Mouse (Mus musculus): ENCODE measurements around the gene Sertad1. TPM values are rescaled to one million over a fixed set of nuclear protein-coding genes. Genes with fewer than 3 reads are reported as not detected.

Sertad1 gene
- polyA plus RNA-seq, 1 experiment, result 21.9 TPM

DNA sequence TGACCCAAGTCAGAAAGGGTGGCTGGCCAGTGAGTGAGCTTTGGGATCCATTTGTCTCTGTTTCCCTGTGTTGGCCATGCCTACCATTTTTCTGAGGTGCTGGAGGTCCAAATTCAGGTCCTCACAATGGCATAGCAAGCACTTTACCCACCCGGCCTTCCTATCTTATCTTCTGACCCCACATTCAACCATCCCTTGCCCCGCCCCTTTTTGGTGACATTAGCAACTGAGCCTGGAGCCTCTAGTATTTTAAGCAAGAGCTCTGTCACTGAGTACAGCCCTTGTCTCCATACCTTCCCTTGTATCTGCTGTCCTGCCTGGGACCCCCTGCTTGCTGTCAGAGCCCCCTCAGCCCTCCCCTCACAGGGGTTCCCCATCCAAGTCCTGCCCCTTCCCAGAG lies 48.7 kb downstream of the Sertad1 start:
- Histone ChIP-seq H3K27ac (ENCODE audit: insufficient read depth, low read length) (no peak overlapping the region), H3K36me3 (ENCODE audit: control insufficient read depth, insufficient read depth, low read length) (peaks cover 23% of the 10 kb centered on the region), H3K4me1 (ENCODE audit: control insufficient read depth, insufficient read depth, insufficient read length) (0 out of 2 replicates have a peak, but pooled peaks cover 2% of the 10 kb centered on the region), H3K4me3 (ENCODE audit: extremely low read depth, insufficient read depth, insufficient read length) (no peak overlapping the region), H3K27me3 (ENCODE audit: control insufficient read depth, insufficient read depth, low read length) (no peaks in the 10 kb centered on the region)
- DNase-seq (ENCODE audit: low read depth in 1 of 2, low spot score in 2 of 2), result no peak
- TF ChIP-seq POLR2A (IDR thresholded peaks at IDR 0.05; ENCODE audit: low read depth, low read length) (no peak), CTCF (IDR thresholded peaks at IDR 0.05; ENCODE audit: extremely low read depth, insufficient read depth, insufficient read length, insufficient replicate concordance) (no peak)
- WGBS, result 85% methylated on average over 2 of the region's 2 CpGs

DNA sequence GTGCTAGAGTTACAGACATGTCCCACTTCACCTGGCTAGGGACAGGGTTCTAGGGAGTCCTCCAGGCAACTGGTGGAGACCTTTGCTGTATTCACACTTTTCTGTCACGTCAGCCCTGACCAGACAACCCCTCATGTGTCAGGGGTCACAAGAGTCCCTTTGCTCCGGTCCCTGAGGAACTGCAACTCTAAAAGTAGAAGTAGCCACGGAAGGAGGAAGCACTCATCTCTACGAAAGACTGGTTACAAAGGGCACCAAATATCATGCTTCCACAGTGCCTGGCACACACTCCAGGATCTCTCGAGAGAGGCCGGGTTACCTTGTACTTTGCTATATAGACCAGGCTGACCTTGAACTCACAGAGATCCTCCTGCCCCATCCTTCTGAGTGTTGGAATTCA lies 49.9 kb downstream of the Sertad1 start:
- TF ChIP-seq CTCF (IDR thresholded peaks at IDR 0.05; ENCODE audit: extremely low read depth, insufficient read depth, insufficient read length, insufficient replicate concordance), result no peak
- TF ChIP-seq POLR2A (IDR thresholded peaks at IDR 0.05; ENCODE audit: low read depth, low read length), result no peak
- Histone ChIP-seq H3K36me3 (ENCODE audit: control insufficient read depth, insufficient read depth, low read length) (peaks cover 23% of the 10 kb centered on the region), H3K27ac (ENCODE audit: insufficient read depth, low read length) (no peak overlapping the region; the same call in 1 of the 2 replicates), H3K4me3 (ENCODE audit: extremely low read depth, insufficient read depth, insufficient read length) (no peak overlapping the region), H3K4me1 (ENCODE audit: control insufficient read depth, insufficient read depth, insufficient read length) (peaks cover 6% of the 10 kb centered on the region; the same call in 1 of the 2 replicates), H3K27me3 (ENCODE audit: control insufficient read depth, insufficient read depth, low read length) (no peaks in the 10 kb centered on the region)
- WGBS, result 45% methylated on average over 6 of the region's 6 CpGs
- no peak for DNase-seq (ENCODE audit: low read depth in 1 of 2, low spot score in 2 of 2)

DNA sequence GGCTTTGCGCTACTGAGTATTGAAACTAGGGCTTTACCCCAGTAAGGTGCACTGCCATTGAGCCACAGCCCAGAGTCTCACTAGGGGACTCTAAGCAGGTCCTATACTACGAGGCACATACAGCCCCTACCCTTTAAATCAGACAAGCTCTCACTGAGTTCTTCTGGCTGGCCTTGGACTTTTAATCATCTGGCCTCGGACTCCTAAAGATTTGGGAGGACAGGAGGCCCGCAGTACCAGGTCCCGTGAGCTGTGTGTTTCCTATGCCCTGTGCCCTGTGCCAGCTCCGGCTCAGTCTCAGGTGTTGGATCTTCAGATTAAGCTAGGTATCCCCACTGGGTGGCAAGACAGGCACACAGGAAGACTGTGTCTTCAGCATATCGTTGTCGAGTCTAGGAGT lies 51.3 kb downstream of the Sertad1 start:
- WGBS, result 90% methylated on average over 8 of the region's 8 CpGs
- no peak overlapping the region for H3K4me3 ChIP-seq (ENCODE audit: extremely low read depth, insufficient read depth, insufficient read length)
- no peak for DNase-seq (ENCODE audit: low read depth in 1 of 2, low spot score in 2 of 2)
- no peaks in the 10 kb centered on the region for H3K27me3 ChIP-seq (ENCODE audit: control insufficient read depth, insufficient read depth, low read length)
- H3K27ac ChIP-seq (ENCODE audit: insufficient read depth, low read length), result no peak overlapping the region; the same call in 1 of the 2 replicates
- peaks cover 14% of the 10 kb centered on the region for H3K36me3 ChIP-seq (ENCODE audit: control insufficient read depth, insufficient read depth, low read length)
- TF ChIP-seq CTCF (IDR thresholded peaks at IDR 0.05; ENCODE audit: extremely low read depth, insufficient read depth, insufficient read length, insufficient replicate concordance) (no peak), POLR2A (IDR thresholded peaks at IDR 0.05; ENCODE audit: low read depth, low read length) (no peak)
- H3K4me1 ChIP-seq (ENCODE audit: control insufficient read depth, insufficient read depth, insufficient read length), result peaks cover 13% of the 10 kb centered on the region; the same call in 1 of the 2 replicates

DNA sequence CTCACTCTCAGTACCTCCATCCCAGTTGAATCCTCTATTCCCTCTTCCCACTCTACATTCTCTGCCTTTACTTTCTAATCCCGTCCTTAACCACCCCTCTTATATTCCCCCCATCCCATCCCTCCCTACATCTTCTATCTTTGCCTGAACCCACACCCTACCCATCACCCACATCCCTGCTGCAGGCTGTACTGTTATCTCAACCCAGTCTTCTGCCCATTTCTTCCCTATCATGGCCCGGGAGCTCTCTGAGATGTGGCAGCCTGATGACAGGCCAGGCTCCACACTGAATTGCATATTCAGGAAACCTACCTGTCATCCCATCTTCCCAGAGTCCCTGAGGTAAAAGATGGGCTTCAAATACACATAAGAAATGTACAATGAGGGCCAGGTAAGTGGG lies 52.1 kb downstream of the Sertad1 start:
- no peak for DNase-seq (ENCODE audit: low read depth in 1 of 2, low spot score in 2 of 2)
- no peak overlapping the region for H3K27ac ChIP-seq (ENCODE audit: insufficient read depth, low read length)
- TF ChIP-seq CTCF (IDR thresholded peaks at IDR 0.05; ENCODE audit: extremely low read depth, insufficient read depth, insufficient read length, insufficient replicate concordance) (no peak), POLR2A (IDR thresholded peaks at IDR 0.05; ENCODE audit: low read depth, low read length) (no peak)
- 79% methylated on average over 2 of the region's 2 CpGs for WGBS
- no peak overlapping the region for H3K4me3 ChIP-seq (ENCODE audit: extremely low read depth, insufficient read depth, insufficient read length)
- H3K27me3 ChIP-seq (ENCODE audit: control insufficient read depth, insufficient read depth, low read length), result no peaks in the 10 kb centered on the region
- H3K4me1 ChIP-seq (ENCODE audit: control insufficient read depth, insufficient read depth, insufficient read length), result peaks cover 13% of the 10 kb centered on the region; the same call in 1 of the 2 replicates
- peaks cover 9% of the 10 kb centered on the region for H3K36me3 ChIP-seq (ENCODE audit: control insufficient read depth, insufficient read depth, low read length)

Other genes with a start within 250 kb of the Sertad1 start
- 6.1 and 7.6 TPM in 2 replicates for gene Numbl, start 228.5 kb upstream of the Sertad1 start, polyA plus RNA-seq (2012; rRNA removed)
- gene Ltbp4, start 149.2 kb upstream of the Sertad1 start, polyA plus RNA-seq (2012; rRNA removed), result 157 and 164 TPM in 2 replicates
- gene Shkbp1, start 130.9 kb upstream of the Sertad1 start, polyA plus RNA-seq (2012; rRNA removed), result 130 and 166 TPM in 2 replicates
- gene Gm20479, start 129.5 kb upstream of the Sertad1 start, polyA plus RNA-seq (2012; rRNA removed), result 0.47 and 0.54 TPM in 2 replicates
- 0.23 and 0.41 TPM in 2 replicates for gene Sptbn4, start 39.2 kb upstream of the Sertad1 start, polyA plus RNA-seq (2012; rRNA removed)
- 280 and 330 TPM in 2 replicates for gene Blvrb, start 38.9 kb upstream of the Sertad1 start, polyA plus RNA-seq (2012; rRNA removed)
- 13.9 and 16.0 TPM in 2 replicates for gene Sertad3, start 13.1 kb upstream of the Sertad1 start, polyA plus RNA-seq (2012; rRNA removed)
- gene Prx, start 12.4 kb downstream of the Sertad1 start, polyA plus RNA-seq (2012; rRNA removed), result 0.68 and 0.72 TPM in 2 replicates
- 0.28 and 0.47 TPM in 2 replicates for gene Hipk4, start 36.4 kb downstream of the Sertad1 start, polyA plus RNA-seq (2012; rRNA removed)
- 266 and 280 TPM in 2 replicates for gene Pld3, start 66.3 kb downstream of the Sertad1 start, polyA plus RNA-seq (2012; rRNA removed)
- gene 2310022A10Rik, start 66.3 kb downstream of the Sertad1 start, polyA plus RNA-seq (2012; rRNA removed), result 25.9 and 26.5 TPM in 2 replicates
- gene Akt2, start 104.6 kb downstream of the Sertad1 start, polyA plus RNA-seq (2012; rRNA removed), result 48.7 and 48.8 TPM in 2 replicates
- gene Ttc9b, start 167.0 kb downstream of the Sertad1 start, polyA plus RNA-seq (2012; rRNA removed), result not detected in 2 replicates
- 16.1 and 22.2 TPM in 2 replicates for gene Map3k10, start 187.7 kb downstream of the Sertad1 start, polyA plus RNA-seq (2012; rRNA removed)
- 0.06 and 0.13 TPM in 2 replicates for gene Zfp607b, start 202.4 kb downstream of the Sertad1 start, polyA plus RNA-seq (2012; rRNA removed)
- 1.2 TPM in 2 replicates for gene Zfp60, start 244.5 kb downstream of the Sertad1 start, polyA plus RNA-seq (2012; rRNA removed)

Data from spleen, adult 2 months (tissue).